In genomic region chr16:35270353-35270934, GRCm38 (mm10) we compare ENCODE assay signal across 8 mouse cellular contexts.
A peak's percentile ranks its signal among the peaks of the same experiment; 100 is the strongest.
DNase-seq lines count a peak whose midpoint lies in the region; ATAC-seq lines count a peak whose summit lies in the region.

No protein-coding gene starts in this region.

- no peaks in the 10 kb centered on the region for H3K9me3 ChIP-seq in limb, embryonic 11.5 days (ENCODE audit: control insufficient read depth, low read length)

- peak; percentile 20 for DNase-seq in 3134 (ENCODE audit: extremely low read depth, insufficient read length, low spot score)
- peak; percentile 89 for DNase-seq in adrenal gland, postnatal 10 days
- DNase-seq in embryo, embryonic 11.5 days (ENCODE audit: low read depth, low spot score) = peak; percentile 78
- DNase-seq in kidney, adult 8-10 months = peak; percentile 78 to 88
- DNase-seq in limb, embryonic 11.5 days (ENCODE audit: low spot score) = peak; percentile 94
- peak; percentile 18 to 61 for DNase-seq in natural killer cell, adult 2 months (ENCODE audit: low spot score in 2 of 2)
- DNase-seq in splenic B cell, adult 2 months (ENCODE audit: low read depth, low spot score) = peak; percentile 82

- H3K4me3 ChIP-seq in limb, embryonic 11.5 days (ENCODE audit: low read depth, low read length) = no peak overlapping the region

- WGBS in limb, embryonic 11.5 days = 41% methylated on average over 10 of the region's 10 CpGs

- H3K27me3 ChIP-seq in limb, embryonic 11.5 days (ENCODE audit: control insufficient read depth, insufficient read depth, low read length) = no peaks in the 10 kb centered on the region
- no peaks in the 10 kb centered on the region for H3K27me3 ChIP-seq in splenic B cell, adult 2 months (ENCODE audit: control insufficient read depth, insufficient read depth, low read length, poor library complexity, severe bottlenecking)

- peaks cover 5% of the 10 kb centered on the region; the same call in 1 of the 2 replicates for H3K4me1 ChIP-seq in limb, embryonic 11.5 days (ENCODE audit: control insufficient read depth, insufficient read depth, low read length)

- H3K27ac ChIP-seq in limb, embryonic 11.5 days (replicated peaks; ENCODE audit: low read depth, low read length) = no peak overlapping the region

- H3K9ac ChIP-seq in limb, embryonic 11.5 days (ENCODE audit: low read length) = no peak overlapping the region

- peak; percentile 71 for ATAC-seq in granulocyte monocyte progenitor cell, adult 5-6 weeks (replicated peaks; ENCODE audit: poor library complexity, severe bottlenecking)
- no peak for ATAC-seq in limb, embryonic 11.5 days (ENCODE audit: insufficient number of reproducible peaks, low FRiP score, low TSS enrichment, low read depth)

- H3K4me2 ChIP-seq in limb, embryonic 11.5 days (ENCODE audit: low read depth, severe bottlenecking) = no peak overlapping the region

- no peaks in the 10 kb centered on the region for H3K36me3 ChIP-seq in limb, embryonic 11.5 days (ENCODE audit: control insufficient read depth, insufficient read depth, low read length)
- no peaks in the 10 kb centered on the region for H3K36me3 ChIP-seq in splenic B cell, adult 2 months (ENCODE audit: control insufficient read depth, insufficient read depth, low read length, poor library complexity, severe bottlenecking)

Comparison
In these comparisons a context has a peak if more than half of its experiments do, and no peak if none do; other contexts are left out.
1. DNase-seq: peak in every context shown above with its lines; median percentile 94 in limb, embryonic 11.5 days; 89 in adrenal gland, postnatal 10 days; 83 in kidney, adult 8-10 months; 82 in splenic B cell, adult 2 months; 78 in embryo, embryonic 11.5 days; 40 in natural killer cell, adult 2 months; 20 in 3134.